Mouse (Mus musculus): ENCODE results near the gene Coq10a. TPM values are rescaled to one million over a fixed set of nuclear protein-coding genes. Genes with fewer than 3 reads are reported as not detected.

The Coq10a gene
- polyA plus RNA-seq, 1 experiment from 2014 or later = 13.0 TPM

DNA sequence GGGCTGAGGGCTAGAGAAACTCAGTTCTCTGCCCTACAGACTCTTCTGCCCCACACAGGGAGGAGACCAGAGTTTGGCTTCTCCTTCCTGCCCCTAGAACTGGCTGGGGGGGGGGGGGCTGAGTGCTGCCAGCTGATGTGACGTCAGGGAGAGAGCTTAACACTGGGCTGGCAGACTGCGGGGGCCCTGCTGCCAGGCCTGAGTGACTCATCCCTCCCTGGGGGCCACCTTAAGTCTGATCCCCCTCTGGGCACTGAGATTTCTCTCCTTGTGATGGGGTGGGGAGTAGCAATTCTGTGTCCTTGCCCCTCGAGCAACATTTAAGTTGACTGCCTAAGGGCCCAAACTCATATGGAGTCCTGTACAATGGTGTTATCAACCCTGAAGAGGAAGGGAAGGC is 9.7 kb upstream of the Coq10a start:
- H3K27me3 ChIP-seq (ENCODE audit: control insufficient read depth, insufficient read depth, low read length) = no peaks in the 10 kb centered on the region

DNA sequence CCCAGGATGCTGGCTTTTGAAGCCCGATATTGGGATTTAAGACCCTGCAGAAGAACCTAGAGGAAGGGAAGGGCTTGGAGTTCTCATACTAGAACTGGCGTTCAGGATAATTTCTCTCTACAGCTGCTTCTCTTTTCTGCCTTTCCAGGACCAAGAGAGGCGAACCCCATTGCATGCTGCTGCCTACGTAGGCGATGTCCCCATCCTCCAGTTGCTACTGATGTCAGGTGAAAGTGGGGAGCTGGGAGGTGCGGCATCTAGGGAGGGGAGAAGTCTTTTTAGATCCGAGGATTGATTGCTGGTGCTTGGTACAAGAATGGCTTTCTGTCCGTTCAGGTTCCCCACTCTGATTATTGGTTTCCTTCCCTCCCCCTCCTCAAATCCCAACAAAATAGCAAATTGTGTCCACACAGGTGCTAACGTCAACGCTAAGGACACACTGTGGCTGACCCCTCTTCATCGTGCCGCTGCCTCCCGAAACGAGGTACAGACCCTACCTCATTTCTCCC is 9.2 kb upstream of the Coq10a start:
- Histone ChIP-seq H3K27me3 (ENCODE audit: control insufficient read depth, insufficient read depth, low read length) (no peaks in the 10 kb centered on the region), H3K9ac (replicated peaks; ENCODE audit: low read depth, low read length) (peak overlapping the region; percentile 97), H3K4me2 (replicated peaks; ENCODE audit: low read depth, low read length) (peak overlapping the region; percentile 69), H3K4me3 (ENCODE audit: low read depth, low read length) (peak overlapping the region; percentile 100), H3K9me3 (ENCODE audit: control insufficient read depth, low read depth, low read length) (no peaks in the 10 kb centered on the region), H3K27ac (ENCODE audit: low read length) (peak overlapping the region; percentile 96), H3K4me1 (ENCODE audit: control insufficient read depth, insufficient read depth, low read length) (peaks cover 20% of the 10 kb centered on the region), H3K36me3 (ENCODE audit: control insufficient read depth, insufficient read depth, low read length) (peaks cover 40% of the 10 kb centered on the region)
- no peak for ATAC-seq (ENCODE audit: insufficient number of reproducible peaks, insufficient read depth, low FRiP score, low read depth)
- WGBS = 47% methylated on average over 14 of the region's 14 CpGs

More for the DNA sequence above, 9.7 kb upstream of the Coq10a start:
- peaks cover 45% of the 10 kb centered on the region for H3K36me3 ChIP-seq (ENCODE audit: control insufficient read depth, insufficient read depth, low read length)
- no peak overlapping the region for H3K9ac ChIP-seq (replicated peaks; ENCODE audit: low read depth, low read length)
- peak overlapping the region; percentile 69; the same call in 1 of the 2 replicates for H3K4me2 ChIP-seq (replicated peaks; ENCODE audit: low read depth, low read length)
- peaks cover 20% of the 10 kb centered on the region for H3K4me1 ChIP-seq (ENCODE audit: control insufficient read depth, insufficient read depth, low read length)
- H3K27ac ChIP-seq (ENCODE audit: low read length) = no peak overlapping the region
- H3K9me3 ChIP-seq (ENCODE audit: control insufficient read depth, low read depth, low read length) = no peaks in the 10 kb centered on the region
- peak overlapping the region; percentile 100; the same call in 1 of the 2 replicates for H3K4me3 ChIP-seq (ENCODE audit: low read depth, low read length)
- WGBS = 61% methylated on average over 3 of the region's 3 CpGs
- ATAC-seq (ENCODE audit: insufficient number of reproducible peaks, insufficient read depth, low FRiP score, low read depth) = no peak

DNA sequence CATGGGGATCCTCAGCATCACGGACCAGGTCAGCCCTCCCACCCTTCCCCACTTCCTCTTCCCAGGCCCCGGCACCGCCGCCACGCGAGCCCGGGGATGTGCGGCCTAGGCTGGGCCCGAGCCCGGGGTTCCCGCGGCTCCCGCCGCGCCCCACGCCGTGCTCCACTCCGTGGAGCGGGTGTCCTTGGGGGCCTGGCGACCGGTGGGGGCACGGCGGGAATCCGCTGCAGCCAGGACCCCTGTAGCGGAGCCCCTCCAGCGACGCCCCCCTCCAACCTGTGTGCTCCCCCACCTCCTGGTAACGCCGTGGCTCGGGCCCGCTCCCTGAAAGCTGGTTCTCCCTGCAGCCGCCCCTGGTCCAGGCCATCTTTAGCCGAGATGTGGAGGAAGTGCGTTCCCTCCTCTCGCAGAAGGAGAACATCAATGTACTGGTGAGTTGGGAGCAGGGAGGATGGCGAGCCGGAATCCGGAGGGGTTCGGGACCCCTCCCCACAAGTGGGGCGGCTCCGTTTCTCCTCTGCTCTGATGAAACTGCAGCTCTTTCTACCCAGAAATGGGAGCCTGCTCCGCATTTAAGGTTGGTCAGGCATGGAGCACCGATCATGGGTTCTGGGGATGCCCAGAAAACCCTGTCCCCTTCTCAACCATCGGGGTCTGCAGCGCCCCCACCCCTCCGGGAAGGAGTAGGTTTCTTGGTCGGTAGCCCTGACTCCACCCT is 8.6 kb upstream of the Coq10a start:
- Histone ChIP-seq H3K9ac (replicated peaks; ENCODE audit: low read depth, low read length) (peak overlapping the region; percentile 97), H3K36me3 (ENCODE audit: control insufficient read depth, insufficient read depth, low read length) (peaks cover 34% of the 10 kb centered on the region), H3K27me3 (ENCODE audit: control insufficient read depth, insufficient read depth, low read length) (no peaks in the 10 kb centered on the region), H3K4me3 (ENCODE audit: low read depth, low read length) (peak overlapping the region; percentile 100), H3K4me2 (replicated peaks; ENCODE audit: low read depth, low read length) (peak overlapping the region; percentile 69), H3K27ac (ENCODE audit: low read length) (peak overlapping the region; percentile 96), H3K4me1 (ENCODE audit: control insufficient read depth, insufficient read depth, low read length) (peaks cover 20% of the 10 kb centered on the region), H3K9me3 (ENCODE audit: control insufficient read depth, low read depth, low read length) (no peaks in the 10 kb centered on the region)
- WGBS = under 1% methylated on average over 43 of the region's 47 CpGs
- peak; percentile 72 for ATAC-seq (ENCODE audit: insufficient number of reproducible peaks, insufficient read depth, low FRiP score, low read depth)

DNA sequence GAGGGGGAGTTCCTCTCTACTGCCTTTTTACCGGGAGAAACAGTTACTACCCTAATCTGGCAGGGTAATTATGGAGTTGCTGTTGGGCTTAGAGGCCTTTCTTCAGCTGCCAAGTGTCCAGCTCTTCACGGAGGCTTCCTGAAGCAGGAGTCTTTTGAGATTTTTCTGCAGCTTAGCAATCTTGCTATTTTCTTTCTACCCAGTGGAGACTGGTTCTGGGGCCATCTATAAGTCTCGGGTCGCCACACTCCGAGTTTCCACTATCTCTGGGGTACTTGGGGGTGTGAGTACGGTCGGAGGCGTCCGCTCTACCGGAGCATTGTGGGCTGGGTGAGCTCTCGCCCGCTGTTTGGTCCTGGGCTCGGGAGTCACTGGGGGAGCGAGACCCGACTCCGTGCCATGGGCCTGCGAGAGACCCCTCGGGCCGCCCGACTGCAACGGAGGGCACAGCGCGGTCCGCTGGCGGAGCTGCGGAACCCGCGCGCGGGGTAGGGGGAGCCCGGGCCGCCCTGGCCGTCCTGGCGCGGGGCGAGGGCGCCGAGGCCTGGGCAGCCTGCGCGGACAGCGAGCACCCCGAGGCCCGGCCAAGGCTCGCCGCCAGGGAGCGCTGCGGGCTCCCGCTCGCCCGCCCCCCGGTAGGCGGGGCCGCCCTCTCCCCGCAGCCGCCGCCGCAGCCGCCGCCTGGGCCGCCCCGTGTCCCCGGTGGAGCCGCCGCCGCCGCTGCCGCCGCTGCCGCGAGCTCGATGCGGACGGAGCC is 7.8 kb upstream of the Coq10a start, which contains the start of gene Ankrd52:
Ankrd52 (plus strand) TSS at position 661 of the 757 bp plus-strand sequence.
- ATAC-seq (ENCODE audit: insufficient number of reproducible peaks, insufficient read depth, low FRiP score, low read depth) = peak; percentile 94
- peak within 1 kb of the TSS; percentile 100 for H3K4me3 ChIP-seq (ENCODE audit: low read depth, low read length)
- H3K9ac ChIP-seq (replicated peaks; ENCODE audit: low read depth, low read length) = peak within 1 kb of the TSS; percentile 97
- H3K4me2 ChIP-seq (replicated peaks; ENCODE audit: low read depth, low read length) = peak within 1 kb of the TSS; percentile 69
- peak within 1 kb of the TSS; percentile 96 for H3K27ac ChIP-seq (ENCODE audit: low read length)
- H3K9me3 ChIP-seq (ENCODE audit: control insufficient read depth, low read depth, low read length) = no peaks in the 10 kb centered on the region
- H3K36me3 ChIP-seq (ENCODE audit: control insufficient read depth, insufficient read depth, low read length) = peaks cover 27% of the 10 kb centered on the region
- under 1% methylated on average over 61 of the region's 73 CpGs for WGBS
- H3K27me3 ChIP-seq (ENCODE audit: control insufficient read depth, insufficient read depth, low read length) = no peaks in the 10 kb centered on the region
- peaks cover 20% of the 10 kb centered on the region for H3K4me1 ChIP-seq (ENCODE audit: control insufficient read depth, insufficient read depth, low read length)

DNA sequence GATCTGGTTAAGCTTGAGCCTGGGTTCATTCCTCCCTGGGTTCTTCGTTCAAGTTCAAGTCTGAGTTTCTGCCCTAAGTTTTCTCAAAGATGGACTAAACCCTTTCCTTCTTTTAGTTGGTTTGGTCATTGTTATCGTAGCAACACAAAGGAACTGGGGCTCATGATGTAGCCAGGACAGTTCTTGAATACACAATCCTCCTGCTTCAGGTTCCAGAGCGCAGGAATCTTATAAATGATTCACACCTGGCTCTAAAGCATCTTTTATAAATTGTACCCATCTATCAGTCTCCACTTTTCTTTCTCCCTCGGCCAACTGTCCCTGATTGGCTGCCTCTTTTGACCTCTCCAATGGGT is 7.3 kb upstream of the Coq10a start:
- peak overlapping the region; percentile 69 for H3K4me2 ChIP-seq (replicated peaks; ENCODE audit: low read depth, low read length)
- H3K9ac ChIP-seq (replicated peaks; ENCODE audit: low read depth, low read length) = peak overlapping the region; percentile 97
- no peaks in the 10 kb centered on the region for H3K9me3 ChIP-seq (ENCODE audit: control insufficient read depth, low read depth, low read length)
- H3K27me3 ChIP-seq (ENCODE audit: control insufficient read depth, insufficient read depth, low read length) = no peaks in the 10 kb centered on the region
- H3K4me3 ChIP-seq (ENCODE audit: low read depth, low read length) = 0 out of 2 replicates have a peak overlapping the region, but pooled peaks have one; percentile 100
- no peak for ATAC-seq (ENCODE audit: insufficient number of reproducible peaks, insufficient read depth, low FRiP score, low read depth)
- H3K36me3 ChIP-seq (ENCODE audit: control insufficient read depth, insufficient read depth, low read length) = peaks cover 23% of the 10 kb centered on the region; the same call in 1 of the 2 replicates
- H3K4me1 ChIP-seq (ENCODE audit: control insufficient read depth, insufficient read depth, low read length) = peaks cover 20% of the 10 kb centered on the region
- WGBS = 49% methylated on average over 4 of the region's 4 CpGs
- peak overlapping the region; percentile 96 for H3K27ac ChIP-seq (ENCODE audit: low read length)

DNA sequence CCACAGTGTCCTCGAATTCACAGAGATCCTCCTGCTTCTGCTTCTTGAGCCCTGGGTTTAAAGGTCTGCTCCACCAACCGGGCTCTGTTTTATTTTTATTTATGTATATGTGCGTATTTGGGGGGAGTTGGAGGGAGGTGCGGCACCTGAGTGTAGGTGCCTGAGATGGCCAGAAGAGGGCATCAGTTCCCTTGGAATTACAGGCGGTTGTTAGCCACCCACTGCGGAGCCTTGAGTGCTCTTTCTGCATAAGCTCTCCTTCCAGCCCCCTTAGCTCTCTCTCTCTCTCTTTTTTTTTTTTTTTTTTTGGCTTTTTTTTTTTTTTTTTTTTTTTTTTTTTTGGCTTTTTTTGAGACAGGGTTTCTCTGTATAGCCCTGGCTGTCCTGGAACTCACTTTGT is 5.6 kb upstream of the Coq10a start:
- Histone ChIP-seq H3K27ac (ENCODE audit: low read length) (no peak overlapping the region), H3K9me3 (ENCODE audit: control insufficient read depth, low read depth, low read length) (no peaks in the 10 kb centered on the region), H3K4me1 (ENCODE audit: control insufficient read depth, insufficient read depth, low read length) (peaks cover 20% of the 10 kb centered on the region), H3K9ac (replicated peaks; ENCODE audit: low read depth, low read length) (no peak overlapping the region), H3K4me3 (ENCODE audit: low read depth, low read length) (no peak overlapping the region), H3K27me3 (ENCODE audit: control insufficient read depth, insufficient read depth, low read length) (no peaks in the 10 kb centered on the region), H3K4me2 (replicated peaks; ENCODE audit: low read depth, low read length) (no peak overlapping the region), H3K36me3 (ENCODE audit: control insufficient read depth, insufficient read depth, low read length) (peaks cover 7% of the 10 kb centered on the region; the same call in 1 of the 2 replicates)
- ATAC-seq (ENCODE audit: insufficient number of reproducible peaks, insufficient read depth, low FRiP score, low read depth) = no peak
- 82% methylated on average over 6 of the region's 6 CpGs for WGBS

DNA sequence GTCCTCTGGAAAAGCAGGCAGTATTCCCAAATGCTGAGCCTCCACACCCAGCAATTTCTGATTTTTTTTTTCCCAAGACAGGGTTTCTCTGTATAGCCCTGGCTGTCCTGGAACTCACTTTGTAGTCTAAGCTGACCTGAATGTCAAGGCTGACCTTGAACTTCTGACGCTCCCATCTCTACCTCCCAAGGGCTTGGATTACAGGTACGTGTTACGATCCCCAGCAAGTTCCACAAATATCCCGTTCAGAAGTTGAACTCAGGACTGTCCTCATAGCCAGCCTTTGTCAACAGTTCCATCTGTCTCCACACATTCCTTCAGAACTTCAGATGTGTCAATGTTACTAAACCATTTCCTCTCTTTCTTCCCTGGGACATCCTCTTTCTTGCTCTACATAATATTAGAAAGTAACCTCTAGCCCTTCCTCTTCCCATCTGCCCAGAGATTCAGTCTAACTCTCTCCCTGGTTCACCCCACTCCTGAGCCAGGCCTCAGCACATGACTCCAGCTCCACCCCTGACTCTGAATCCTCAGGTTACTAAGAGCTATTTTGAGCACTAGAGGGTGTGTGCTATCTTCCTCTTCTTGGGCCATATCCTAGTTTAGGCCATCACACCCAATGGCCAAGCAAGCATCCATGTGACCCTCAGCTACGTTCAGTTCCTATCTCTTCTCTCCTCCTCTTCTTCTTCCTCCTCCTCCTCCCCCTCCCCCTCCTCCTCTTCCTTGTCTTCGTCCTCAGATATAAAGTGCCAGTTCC is 4.4 kb upstream of the Coq10a start:
- Histone ChIP-seq H3K4me2 (replicated peaks; ENCODE audit: low read depth, low read length) (no peak overlapping the region), H3K9me3 (ENCODE audit: control insufficient read depth, low read depth, low read length) (no peaks in the 10 kb centered on the region), H3K27ac (ENCODE audit: low read length) (no peak overlapping the region), H3K36me3 (ENCODE audit: control insufficient read depth, insufficient read depth, low read length) (no peaks in the 10 kb centered on the region), H3K4me3 (ENCODE audit: low read depth, low read length) (no peak overlapping the region), H3K4me1 (ENCODE audit: control insufficient read depth, insufficient read depth, low read length) (peaks cover 12% of the 10 kb centered on the region), H3K27me3 (ENCODE audit: control insufficient read depth, insufficient read depth, low read length) (no peaks in the 10 kb centered on the region), H3K9ac (replicated peaks; ENCODE audit: low read depth, low read length) (no peak overlapping the region)
- WGBS = 84% methylated on average over 6 of the region's 6 CpGs
- ATAC-seq (ENCODE audit: insufficient number of reproducible peaks, insufficient read depth, low FRiP score, low read depth) = no peak

DNA sequence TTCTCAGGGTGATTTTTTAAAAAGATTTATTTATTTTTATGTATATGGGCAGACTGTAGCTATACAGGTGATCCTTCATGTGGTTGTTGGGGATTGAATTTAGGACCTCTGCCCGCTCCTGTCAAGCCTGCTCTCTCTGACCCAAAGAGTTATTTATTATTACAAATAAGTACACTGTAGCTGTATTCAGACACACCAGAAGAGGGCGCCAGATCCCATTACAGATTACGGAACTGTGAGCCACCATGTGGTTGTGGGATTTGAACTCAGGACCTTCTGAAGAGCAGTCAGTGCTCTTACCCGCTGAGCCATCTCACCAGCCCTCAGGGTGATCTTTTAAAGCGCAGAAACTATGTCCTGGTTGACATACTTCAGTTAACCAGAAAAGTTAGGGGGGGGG is 3.3 kb upstream of the Coq10a start:
- no peak overlapping the region for H3K27ac ChIP-seq (ENCODE audit: low read length)
- WGBS = 81% methylated on average over 5 of the region's 5 CpGs

More for the DNA sequence above, 3.3 kb upstream of the Coq10a start:
- peaks cover 15% of the 10 kb centered on the region; the same call in 1 of the 2 replicates for H3K4me1 ChIP-seq (ENCODE audit: control insufficient read depth, insufficient read depth, low read length)
- H3K36me3 ChIP-seq (ENCODE audit: control insufficient read depth, insufficient read depth, low read length) = no peaks in the 10 kb centered on the region
- no peak overlapping the region for H3K4me3 ChIP-seq (ENCODE audit: low read depth, low read length)
- no peak for ATAC-seq (ENCODE audit: insufficient number of reproducible peaks, insufficient read depth, low FRiP score, low read depth)
- H3K27me3 ChIP-seq (ENCODE audit: control insufficient read depth, insufficient read depth, low read length) = no peaks in the 10 kb centered on the region
- no peak overlapping the region for H3K9ac ChIP-seq (replicated peaks; ENCODE audit: low read depth, low read length)
- H3K9me3 ChIP-seq (ENCODE audit: control insufficient read depth, low read depth, low read length) = no peaks in the 10 kb centered on the region
- no peak overlapping the region for H3K4me2 ChIP-seq (replicated peaks; ENCODE audit: low read depth, low read length)
